ENCODE assay signal across 8 mouse cellular contexts in the genomic region with DNA sequence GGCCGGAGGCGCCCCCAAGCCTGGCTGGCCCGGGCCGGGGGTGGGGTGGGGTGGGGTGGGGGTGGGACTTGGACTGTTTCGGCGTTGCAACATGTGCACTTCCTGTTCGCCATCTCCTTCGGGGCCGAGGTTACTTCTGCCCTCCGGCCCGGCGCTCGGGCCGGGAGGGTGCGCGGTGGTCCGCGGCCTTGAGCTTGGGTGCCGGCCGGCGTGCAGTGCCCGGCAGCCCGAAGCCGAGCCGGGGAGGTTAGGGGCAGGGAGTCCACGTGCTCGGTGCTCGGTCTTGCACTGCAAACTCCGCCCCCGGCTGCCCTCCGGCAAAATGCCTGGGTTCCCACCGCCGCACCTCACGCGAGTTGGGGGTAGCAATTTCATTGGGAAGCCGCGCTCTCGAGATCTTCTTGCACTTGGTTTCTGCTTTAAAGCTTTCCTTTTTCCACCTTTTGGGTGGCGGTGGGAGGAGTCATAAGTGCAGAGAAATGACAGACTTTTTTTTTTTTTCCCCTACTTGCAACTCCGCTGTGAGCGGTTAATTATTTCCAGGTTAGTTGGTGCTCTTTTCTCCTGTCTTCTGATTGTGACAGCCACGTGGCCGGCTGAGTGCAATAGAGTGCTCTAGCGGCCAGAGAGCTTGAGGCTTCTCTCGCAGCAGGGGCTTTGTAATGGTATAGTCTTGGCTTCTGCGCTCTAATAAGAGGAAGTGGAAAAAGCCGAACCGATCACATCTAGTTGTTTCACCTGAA. TPM values are rescaled to one million over a fixed set of nuclear protein-coding genes. Genes with fewer than 3 reads are reported as not detected.
A peak's percentile ranks its signal among the peaks of the same experiment; 100 is the strongest.
DNase-seq lines count a peak whose midpoint lies in the region; ATAC-seq and TF ChIP-seq lines count a peak whose summit lies in the region.

No protein-coding gene starts in this region.

- peak; percentile 56 for ATAC-seq in heart, embryonic 12.5 days (ENCODE audit: insufficient number of reproducible peaks, low FRiP score)
- peak; percentile 83 for ATAC-seq in kidney, embryonic 16.5 days (ENCODE audit: low FRiP score, low TSS enrichment)
- ATAC-seq in liver, embryonic 12.5 days = peak; percentile 44
- peak; percentile 56 for ATAC-seq in stomach, embryonic 16.5 days (ENCODE audit: insufficient read depth, low FRiP score)

- no peak for TF ChIP-seq CTCF in C2C12 (IDR thresholded peaks at IDR 0.05; ENCODE audit: control insufficient read depth, insufficient read depth, insufficient read length)
- no peak for TF ChIP-seq CTCF in embryonic fibroblast, embryonic 13.5 days (IDR thresholded peaks at IDR 0.05; ENCODE audit: borderline replicate concordance, insufficient read depth, low read length)

- peaks cover 59% of the 10 kb centered on the region for H3K79me2 ChIP-seq in C2C12 (ENCODE audit: control insufficient read depth, insufficient read depth)

- peak overlapping the region; percentile 95 for H3ac ChIP-seq in C2C12 (ENCODE audit: control insufficient read depth, insufficient read length, low read depth)

- peak overlapping the region; percentile 92 for H3K27ac ChIP-seq in embryonic fibroblast, embryonic 13.5 days (ENCODE audit: insufficient read depth, low read length)
- peak overlapping the region; percentile 90 for H3K27ac ChIP-seq in heart, embryonic 12.5 days (ENCODE audit: poor library complexity, severe bottlenecking)
- peak overlapping the region; percentile 91 for H3K27ac ChIP-seq in kidney, embryonic 16.5 days (ENCODE audit: low read length)
- peak overlapping the region; percentile 92 for H3K27ac ChIP-seq in liver, embryonic 12.5 days
- H3K27ac ChIP-seq in stomach, embryonic 16.5 days (ENCODE audit: low read length) = peak overlapping the region; percentile 95

- WGBS in heart, embryonic 12.5 days = under 1% methylated on average over 44 of the region's 48 CpGs
- under 1% methylated on average over 44 of the region's 48 CpGs for WGBS in kidney, embryonic 16.5 days
- WGBS in liver, embryonic 12.5 days (ENCODE audit: insufficient replicate concordance) = under 1% methylated on average over 48 of the region's 48 CpGs
- under 1% methylated on average over 41 of the region's 48 CpGs for WGBS in stomach, embryonic 16.5 days

- H3K4me1 ChIP-seq in embryonic fibroblast, embryonic 13.5 days (ENCODE audit: control insufficient read depth, insufficient read depth, low read length) = no peaks in the 10 kb centered on the region; the same call in 1 of the 2 replicates
- H3K4me1 ChIP-seq in heart, embryonic 12.5 days (replicated peaks) = 0 out of 2 replicates have a peak, but pooled peaks cover 5% of the 10 kb centered on the region
- peaks cover 7% of the 10 kb centered on the region for H3K4me1 ChIP-seq in kidney, embryonic 16.5 days (ENCODE audit: insufficient read depth, low read length)
- H3K4me1 ChIP-seq in liver, embryonic 12.5 days = peaks cover 68% of the 10 kb centered on the region
- H3K4me1 ChIP-seq in stomach, embryonic 16.5 days (ENCODE audit: control insufficient read depth, insufficient read depth, low read length) = 0 out of 2 replicates have a peak, but pooled peaks cover 11% of the 10 kb centered on the region

- H3K4me2 ChIP-seq in heart, embryonic 12.5 days = peak overlapping the region; percentile 72
- H3K4me2 ChIP-seq in kidney, embryonic 16.5 days (replicated peaks; ENCODE audit: low read depth, low read length) = peak overlapping the region; percentile 77
- H3K4me2 ChIP-seq in liver, embryonic 12.5 days = peak overlapping the region; percentile 93
- peak overlapping the region; percentile 65 for H3K4me2 ChIP-seq in stomach, embryonic 16.5 days (ENCODE audit: low read depth, low read length)

- no peaks in the 10 kb centered on the region for H3K36me3 ChIP-seq in C2C12 (ENCODE audit: control insufficient read depth, insufficient read depth)
- H3K36me3 ChIP-seq in heart, embryonic 12.5 days = no peaks in the 10 kb centered on the region
- no peaks in the 10 kb centered on the region for H3K36me3 ChIP-seq in kidney, embryonic 16.5 days (ENCODE audit: insufficient read depth, low read length)
- H3K36me3 ChIP-seq in liver, embryonic 12.5 days = no peaks in the 10 kb centered on the region
- H3K36me3 ChIP-seq in stomach, embryonic 16.5 days (ENCODE audit: control insufficient read depth, insufficient read depth, low read length) = no peaks in the 10 kb centered on the region

- peak overlapping the region; percentile 59 for H3K4me3 ChIP-seq in C2C12 (ENCODE audit: insufficient read depth, poor library complexity, severe bottlenecking)
- H3K4me3 ChIP-seq in embryonic fibroblast, embryonic 13.5 days (ENCODE audit: insufficient read depth, low read length) = peak overlapping the region; percentile 82
- peak overlapping the region; percentile 96 for H3K4me3 ChIP-seq in heart, embryonic 12.5 days
- peak overlapping the region; percentile 90 for H3K4me3 ChIP-seq in kidney, embryonic 16.5 days (ENCODE audit: low read length)
- H3K4me3 ChIP-seq in liver, embryonic 12.5 days = peak overlapping the region; percentile 96
- peak overlapping the region; percentile 96 for H3K4me3 ChIP-seq in stomach, embryonic 16.5 days (replicated peaks; ENCODE audit: low read length)

- no peaks in the 10 kb centered on the region for H3K27me3 ChIP-seq in C2C12 (ENCODE audit: control insufficient read depth, insufficient read depth, insufficient read length)
- H3K27me3 ChIP-seq in heart, embryonic 12.5 days (replicated peaks) = no peaks in the 10 kb centered on the region
- H3K27me3 ChIP-seq in kidney, embryonic 16.5 days (ENCODE audit: insufficient read depth, low read length) = no peaks in the 10 kb centered on the region
- H3K27me3 ChIP-seq in liver, embryonic 12.5 days (replicated peaks) = no peaks in the 10 kb centered on the region
- no peaks in the 10 kb centered on the region for H3K27me3 ChIP-seq in stomach, embryonic 16.5 days (ENCODE audit: control insufficient read depth, insufficient read depth, low read length)

- peak; percentile 45; the same call in 1 of the 2 replicates for TF ChIP-seq POLR2A in embryonic fibroblast, embryonic 13.5 days (IDR thresholded peaks at IDR 0.05; ENCODE audit: low read depth, low read length)

- peak; percentile 29 to 36 for DNase-seq in adrenal gland, postnatal 4 days (ENCODE audit: low spot score in 2 of 2)
- DNase-seq in natural killer cell, adult 2 months (ENCODE audit: low spot score in 2 of 2) = peak; percentile 47 to 72

- peaks cover 50% of the 10 kb centered on the region for H3K79me3 ChIP-seq in C2C12 (ENCODE audit: low read depth)

- peak overlapping the region; percentile 95 for H3K9ac ChIP-seq in heart, embryonic 12.5 days
- peak overlapping the region; percentile 94 for H3K9ac ChIP-seq in kidney, embryonic 16.5 days (replicated peaks; ENCODE audit: low read length)
- peak overlapping the region; percentile 97 for H3K9ac ChIP-seq in liver, embryonic 12.5 days
- H3K9ac ChIP-seq in stomach, embryonic 16.5 days (ENCODE audit: low read length) = peak overlapping the region; percentile 97

- H3K9me3 ChIP-seq in heart, embryonic 12.5 days (replicated peaks) = no peaks in the 10 kb centered on the region
- H3K9me3 ChIP-seq in kidney, embryonic 16.5 days (ENCODE audit: low read length) = no peaks in the 10 kb centered on the region
- no peaks in the 10 kb centered on the region for H3K9me3 ChIP-seq in liver, embryonic 12.5 days (replicated peaks)
- H3K9me3 ChIP-seq in stomach, embryonic 16.5 days (replicated peaks; ENCODE audit: control insufficient read depth, low read length) = no peaks in the 10 kb centered on the region; the same call in 1 of the 2 replicates

TF ChIP-seq in C2C12, 6 proteins besides CTCF, POLR2A, EP300 and RAD21:
- TF ChIP-seq MYOD1 (IDR thresholded peaks at IDR 0.05; ENCODE audit: control insufficient read depth, insufficient read length, low read depth) (no peak), MAX (IDR thresholded peaks at IDR 0.05) (peak; percentile 80), FOSL1 (IDR thresholded peaks at IDR 0.05; ENCODE audit: insufficient read depth, low read length, poor library complexity, severe bottlenecking) (no peak)

RNA-seq across cellular contexts. Expression of gene Foxn2, which starts 1.1 kb away (rescaled TPM):
- 4.9 TPM for polyA plus RNA-seq in C2C12 (2012; fragmentation: generic; extraction: Trizol)
- 10 to 100 TPM; 23.3 to 23.6 TPM for total RNA-seq in adrenal gland, postnatal 4 days (2021)
- polyA plus RNA-seq in embryonic fibroblast, embryonic 13.5 days (2011; ENCODE audit: insufficient read length, low read depth, missing spikeins) = 28.5 and 40.6 TPM in 2 replicates
- polyA plus RNA-seq in heart, embryonic 12.5 days (2016; fragmentation: Nextera tagmentation; extraction: Ambion mirVana) = 12.2 and 12.4 TPM in 2 replicates
- 14.0 and 15.7 TPM in 2 replicates for polyA plus RNA-seq in kidney, embryonic 16.5 days (2015; fragmentation: Nextera tagmentation; extraction: Ambion mirVana)
- 17.5 and 18.5 TPM in 2 replicates for polyA plus RNA-seq in liver, embryonic 12.5 days (2016; fragmentation: Nextera tagmentation; extraction: Ambion mirVana)
- 19.5 and 20.3 TPM in 2 replicates for polyA plus RNA-seq in stomach, embryonic 16.5 days (2015; fragmentation: Nextera tagmentation; extraction: Ambion mirVana)

Comparison
In these comparisons a context has a peak if more than half of its experiments do, and no peak if none do; other contexts are left out.
1. Peak in every context shown above with its lines: DNase-seq, ATAC-seq, H3K4me3 ChIP-seq and H3K27ac ChIP-seq.